In the genomic region with DNA sequence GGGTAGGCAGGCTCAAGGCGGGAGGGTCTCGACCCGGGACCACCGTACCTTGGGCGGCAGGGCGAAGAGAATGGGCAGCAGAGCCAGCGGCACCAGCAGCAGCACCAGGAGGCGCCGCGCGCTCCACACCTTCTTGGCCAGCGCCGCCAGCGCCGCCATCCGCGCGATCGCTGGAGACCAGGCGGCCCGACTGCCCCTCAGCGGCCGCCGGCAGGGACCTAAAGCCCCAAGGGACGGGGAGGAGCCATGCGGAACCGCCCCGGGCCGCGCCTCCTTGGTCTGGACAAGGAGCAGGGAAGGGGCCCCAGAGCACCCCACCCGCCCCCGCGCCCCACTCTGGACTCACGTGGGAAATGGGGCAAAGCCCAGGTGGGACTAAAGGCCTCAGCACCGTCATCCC, we compare ENCODE assay signal across 8 mouse cellular contexts. TPM values are rescaled to one million over a fixed set of nuclear protein-coding genes. Genes with fewer than 3 reads are reported as not detected.
DNase-seq lines count a peak whose midpoint lies in the region; ATAC-seq and TF ChIP-seq lines count a peak whose summit lies in the region.

A gene (minus strand): TSS at position 228 of the 400 bp plus-strand sequence.

- peak within 1 kb of the TSS; percentile 58 for H3K4me2 ChIP-seq in hindbrain, embryonic 15.5 days
- peak within 1 kb of the TSS; percentile 48 for H3K4me2 ChIP-seq in limb, embryonic 12.5 days
- H3K4me2 ChIP-seq in neural tube, embryonic 14.5 days (ENCODE audit: low read depth, low read length): peak within 1 kb of the TSS; percentile 40

- no peaks in the 10 kb centered on the region for H3K36me3 ChIP-seq in erythroblast, embryonic 14.5 days (ENCODE audit: control insufficient read depth)
- no peaks in the 10 kb centered on the region for H3K36me3 ChIP-seq in hindbrain, embryonic 15.5 days
- no peaks in the 10 kb centered on the region for H3K36me3 ChIP-seq in limb, embryonic 12.5 days
- no peaks in the 10 kb centered on the region for H3K36me3 ChIP-seq in neural tube, embryonic 14.5 days (ENCODE audit: control insufficient read depth, insufficient read depth, low read length)

- no peak within 1 kb of the TSS for H3K27ac ChIP-seq in bone marrow macrophage, adult 2 months (ENCODE audit: insufficient read depth, low read depth, low read length)
- H3K27ac ChIP-seq in hindbrain, embryonic 15.5 days (replicated peaks): no peak within 1 kb of the TSS
- no peak within 1 kb of the TSS for H3K27ac ChIP-seq in limb, embryonic 12.5 days
- no peak within 1 kb of the TSS for H3K27ac ChIP-seq in neural tube, embryonic 14.5 days (ENCODE audit: low read depth, low read length)

- peaks cover 9% of the 10 kb centered on the region for H3K27me3 ChIP-seq in erythroblast, embryonic 14.5 days (ENCODE audit: control insufficient read depth)
- peaks cover 16% of the 10 kb centered on the region; the same call in 1 of the 2 replicates for H3K27me3 ChIP-seq in hindbrain, embryonic 15.5 days
- peaks cover 43% of the 10 kb centered on the region for H3K27me3 ChIP-seq in limb, embryonic 12.5 days
- peaks cover 6% of the 10 kb centered on the region; the same call in 1 of the 2 replicates for H3K27me3 ChIP-seq in neural tube, embryonic 14.5 days (ENCODE audit: control insufficient read depth, insufficient read depth, low read length)

- DNase-seq in spleen, postnatal 36 days (ENCODE audit: low spot score in 2 of 2): no peak
- no peak for DNase-seq in cerebellum, adult 11-12 months

- no peak for ATAC-seq in erythroblast, adult 5-6 weeks (replicated peaks; ENCODE audit: low FRiP score, poor library complexity, severe bottlenecking)
- ATAC-seq in hindbrain, embryonic 15.5 days (ENCODE audit: low FRiP score, low read depth): no peak
- ATAC-seq in limb, embryonic 12.5 days (ENCODE audit: insufficient number of reproducible peaks, insufficient read depth, low FRiP score, low TSS enrichment, low read depth): no peak
- ATAC-seq in neural tube, embryonic 14.5 days (ENCODE audit: low read depth): no peak

- TF ChIP-seq CTCF in bone marrow macrophage, adult 2 months (IDR thresholded peaks at IDR 0.05; ENCODE audit: low read depth, low read length): no peak

- WGBS in hindbrain, embryonic 15.5 days: 3% methylated on average over 35 of the region's 35 CpGs
- WGBS in limb, embryonic 12.5 days: 1% methylated on average over 35 of the region's 35 CpGs
- WGBS in neural tube, embryonic 14.5 days: 3% methylated on average over 35 of the region's 35 CpGs

- no peaks in the 10 kb centered on the region for H3K4me1 ChIP-seq in erythroblast, embryonic 14.5 days (ENCODE audit: control insufficient read depth)
- H3K4me1 ChIP-seq in bone marrow macrophage, adult 2 months (ENCODE audit: control insufficient read depth, insufficient read depth, low read length): peaks cover 21% of the 10 kb centered on the region
- H3K4me1 ChIP-seq in hindbrain, embryonic 15.5 days (replicated peaks): peaks cover 6% of the 10 kb centered on the region
- peaks cover 4% of the 10 kb centered on the region for H3K4me1 ChIP-seq in limb, embryonic 12.5 days (replicated peaks)
- H3K4me1 ChIP-seq in neural tube, embryonic 14.5 days (ENCODE audit: control insufficient read depth, insufficient read depth, low read length): peaks cover 8% of the 10 kb centered on the region; the same call in 1 of the 2 replicates

- no peak within 1 kb of the TSS for H3K9ac ChIP-seq in hindbrain, embryonic 15.5 days
- H3K9ac ChIP-seq in limb, embryonic 12.5 days (replicated peaks): 0 out of 2 replicates have a peak within 1 kb of the TSS, but pooled peaks have one; percentile 34
- peak within 1 kb of the TSS; percentile 34 for H3K9ac ChIP-seq in neural tube, embryonic 14.5 days (replicated peaks; ENCODE audit: low read depth, low read length)

- no peaks in the 10 kb centered on the region for H3K9me3 ChIP-seq in erythroblast, embryonic 14.5 days (ENCODE audit: control insufficient read depth, low read length)
- H3K9me3 ChIP-seq in hindbrain, embryonic 15.5 days: no peaks in the 10 kb centered on the region
- H3K9me3 ChIP-seq in limb, embryonic 12.5 days: no peaks in the 10 kb centered on the region
- no peaks in the 10 kb centered on the region for H3K9me3 ChIP-seq in neural tube, embryonic 14.5 days (ENCODE audit: control insufficient read depth, low read length)

- TF ChIP-seq POLR2A in bone marrow macrophage, adult 2 months (IDR thresholded peaks at IDR 0.05; ENCODE audit: borderline replicate concordance, low read depth, low read length): no peak

- H3K4me3 ChIP-seq in erythroblast, embryonic 14.5 days (replicated peaks): peak within 1 kb of the TSS; percentile 40
- H3K4me3 ChIP-seq in bone marrow macrophage, adult 2 months (ENCODE audit: insufficient read depth, low read length): no peak within 1 kb of the TSS
- H3K4me3 ChIP-seq in hindbrain, embryonic 15.5 days: peak within 1 kb of the TSS; percentile 20
- H3K4me3 ChIP-seq in limb, embryonic 12.5 days (replicated peaks): peak within 1 kb of the TSS; percentile 23
- H3K4me3 ChIP-seq in neural tube, embryonic 14.5 days (ENCODE audit: low read depth, low read length): 0 out of 2 replicates have a peak within 1 kb of the TSS, but pooled peaks have one; percentile 4

RNA-seq across cellular contexts. Expression of the gene that starts here (rescaled TPM):
- polyA plus RNA-seq in erythroblast, embryonic 14.5 days (2012): 0.02 and 0.03 TPM in 2 replicates
- total RNA-seq in erythroblast, adult 5-6 weeks (2015; ENCODE audit: low replicate concordance): not detected in 2 replicates
- total RNA-seq in erythroblast, adult 5-6 weeks (2017; ENCODE audit: low replicate concordance): not detected in 2 replicates
- polyA plus RNA-seq in bone marrow macrophage, adult 2 months (2012; ENCODE audit: insufficient read depth, insufficient read length, missing spikeins): 12.6 and 15.2 TPM in 2 replicates
- 7.7 and 8.7 TPM in 2 replicates for polyA plus RNA-seq in hindbrain, embryonic 15.5 days (2015; fragmentation: Nextera tagmentation; extraction: Ambion mirVana)
- polyA plus RNA-seq in limb, embryonic 12.5 days (2016; fragmentation: Nextera tagmentation; extraction: Ambion mirVana): 0.06 TPM in 1 of 2 replicates, not detected in the other
- 1.3 and 2.9 TPM in 2 replicates for polyA plus RNA-seq in neural tube, embryonic 14.5 days (2014; fragmentation: Nextera tagmentation; extraction: Ambion mirVana)
